Mouse (Mus musculus) small intestine, adult 2 months (tissue): Measurements from ENCODE around the gene Slc34a1.

Source experiments
- CTCF ChIP-seq: fragments of 200-500 bp; IDR thresholded peaks from 2 replicates; pipeline ENCODE4 v1.5.1; 2012; ENCODE audit warnings: low read depth, mild to moderate bottlenecking, control low read depth, inconsistent platforms, low read length, moderate library complexity, mixed read lengths; ENCODE audit not compliant: insufficient replicate concordance, insufficient read length; ENCODE audit errors: extremely low read depth
- POLR2A ChIP-seq: fragments of 200-500 bp; IDR thresholded peaks from 2 replicates; pipeline ENCODE4 v1.6.1; 2012; ENCODE audit warnings: low read depth, mild to moderate bottlenecking, control low read depth, inconsistent platforms, low read length, moderate library complexity

- TF ChIP-seq POLR2A (no peak), CTCF (no peak)
These were observed 65.0 kb downstream of the Slc34a1 start for GRCm38 (mm10) chr13:55462965-55463364.
